Mouse (Mus musculus): ENCODE results near the gene Sod2. TPM values are rescaled to one million over a fixed set of nuclear protein-coding genes. Genes with fewer than 3 reads are reported as not detected.
"Not testable (repeated sequence)": the region's sequence is repeated elsewhere in the genome, so short reads cannot be mapped to it uniquely, and the experiment has no call there.

Sod2 gene
- total RNA-seq, 2 experiments from 2014 or later: 227 to 240 TPM

DNA sequence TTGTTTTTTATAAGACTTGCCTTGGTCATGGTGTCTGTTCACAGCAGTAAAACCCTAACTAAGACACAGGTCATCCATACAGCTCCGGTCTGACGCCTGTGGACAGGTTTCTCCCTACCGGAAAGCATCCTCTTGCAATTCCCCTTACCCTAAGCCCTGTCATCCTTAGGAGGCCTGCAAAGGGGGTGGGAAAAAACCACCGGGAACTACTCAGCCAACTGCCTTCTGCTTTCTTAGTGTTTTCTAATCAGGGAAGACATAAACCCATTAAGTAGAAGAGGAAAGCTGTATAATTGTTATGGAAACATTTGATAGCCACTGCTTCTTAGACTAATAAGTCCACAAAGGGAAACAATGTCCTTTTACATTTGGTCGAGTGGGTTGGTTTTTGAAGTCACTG is 338 bp downstream of the Sod2 start:
- intact Hi-C loops (cut with DNase I): no loop called here
- DNase-seq (ENCODE audit: extremely low spot score in 1 of 2, low spot score in 2 of 2): no peak

DNA sequence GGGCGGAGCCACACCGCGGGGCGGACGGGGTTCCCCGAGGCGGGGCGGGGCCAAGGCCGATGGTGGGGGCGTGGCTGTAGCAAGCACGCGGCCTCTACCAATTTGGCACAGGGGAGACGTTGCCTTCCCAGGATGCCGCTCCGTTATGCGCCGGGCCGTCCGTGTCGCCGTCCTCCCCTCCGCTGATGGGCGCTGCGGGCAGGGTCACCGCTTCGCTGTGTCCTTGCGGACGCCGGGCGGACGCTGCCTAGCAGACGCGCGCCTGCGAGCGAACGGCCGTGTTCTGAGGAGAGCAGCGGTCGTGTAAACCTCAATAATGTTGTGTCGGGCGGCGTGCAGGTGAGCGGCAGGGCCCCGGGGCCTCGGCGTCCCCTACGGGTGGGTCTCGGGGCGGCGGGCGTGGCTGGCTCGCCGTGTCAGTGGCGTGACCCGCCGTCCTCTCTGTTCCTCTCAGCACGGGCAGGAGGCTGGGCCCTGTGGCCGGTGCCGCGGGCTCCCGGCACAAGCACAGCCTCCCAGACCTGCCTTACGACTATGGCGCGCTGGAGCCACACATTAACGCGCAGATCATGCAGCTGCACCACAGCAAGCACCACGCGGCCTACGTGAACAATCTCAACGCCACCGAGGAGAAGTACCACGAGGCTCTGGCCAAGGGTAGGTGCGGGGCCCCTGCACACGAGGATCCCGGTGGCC is 1.2 kb downstream of the Sod2 start:
- peak; percentile 95 to 99 for DNase-seq (ENCODE audit: extremely low spot score in 1 of 2, low spot score in 2 of 2)
- intact Hi-C loops (cut with DNase I): no loop called here

DNA sequence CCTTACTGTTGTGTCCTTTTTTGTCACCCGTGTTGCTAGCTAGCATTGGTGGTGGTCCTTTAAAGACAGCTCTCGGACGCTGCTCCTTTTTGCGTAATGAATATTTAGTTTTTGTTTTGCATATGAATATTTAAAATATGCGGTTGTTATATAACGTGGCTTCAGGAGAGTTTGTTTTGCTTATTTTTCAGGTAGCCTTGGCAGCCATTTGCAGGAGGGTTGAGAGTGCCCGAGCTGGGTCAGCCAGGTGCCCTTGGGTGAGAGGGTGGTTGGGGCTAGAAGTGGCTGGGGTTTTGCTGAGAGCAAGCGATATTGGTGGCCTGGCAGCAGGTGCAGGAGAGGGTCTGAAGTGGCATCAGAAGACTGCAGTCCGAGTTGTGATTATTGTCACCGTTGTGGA is 1.9 kb downstream of the Sod2 start:
- no peak for DNase-seq (ENCODE audit: extremely low spot score in 1 of 2, low spot score in 2 of 2)
- intact Hi-C loops (cut with DNase I): no loop called here

DNA sequence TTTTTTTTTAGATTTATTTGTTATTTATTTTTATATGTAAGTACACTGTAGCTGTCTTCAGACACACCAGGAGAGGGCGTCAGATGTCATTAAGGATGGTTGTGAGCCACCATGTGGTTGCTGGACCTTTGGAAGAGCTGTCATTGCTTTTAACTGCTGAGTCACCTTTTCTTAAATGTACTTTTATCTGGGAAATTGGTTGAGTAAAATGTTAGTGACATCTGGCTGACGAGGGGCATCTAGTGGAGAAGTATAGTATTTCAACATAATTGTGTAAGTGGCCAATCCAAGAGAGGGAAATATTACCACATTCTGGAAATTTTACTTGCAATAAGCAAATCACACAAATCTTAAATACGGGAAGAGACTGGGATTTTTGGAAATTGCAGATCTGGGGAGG is 3.2 kb downstream of the Sod2 start:
- peak; percentile 34 to 49 for DNase-seq (ENCODE audit: extremely low spot score in 1 of 2, low spot score in 2 of 2)
- intact Hi-C loops (cut with DNase I): no loop called here

DNA sequence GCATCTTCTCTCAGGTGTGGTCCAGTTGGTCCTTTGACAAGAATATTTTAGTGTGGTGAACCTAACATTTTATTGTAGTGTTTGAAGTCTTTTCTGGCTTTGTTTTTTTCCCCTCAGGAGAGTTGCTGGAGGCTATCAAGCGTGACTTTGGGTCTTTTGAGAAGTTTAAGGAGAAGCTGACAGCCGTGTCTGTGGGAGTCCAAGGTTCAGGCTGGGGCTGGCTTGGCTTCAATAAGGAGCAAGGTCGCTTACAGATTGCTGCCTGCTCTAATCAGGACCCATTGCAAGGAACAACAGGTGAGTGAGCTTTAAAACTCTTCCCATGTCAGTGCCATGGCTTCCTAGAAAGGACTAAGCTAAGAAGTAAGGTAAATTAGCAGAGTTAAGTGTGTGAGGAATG is 6.7 kb downstream of the Sod2 start:
- intact Hi-C loops (cut with DNase I): no loop called here
- DNase-seq (ENCODE audit: extremely low spot score in 1 of 2, low spot score in 2 of 2): no peak

DNA sequence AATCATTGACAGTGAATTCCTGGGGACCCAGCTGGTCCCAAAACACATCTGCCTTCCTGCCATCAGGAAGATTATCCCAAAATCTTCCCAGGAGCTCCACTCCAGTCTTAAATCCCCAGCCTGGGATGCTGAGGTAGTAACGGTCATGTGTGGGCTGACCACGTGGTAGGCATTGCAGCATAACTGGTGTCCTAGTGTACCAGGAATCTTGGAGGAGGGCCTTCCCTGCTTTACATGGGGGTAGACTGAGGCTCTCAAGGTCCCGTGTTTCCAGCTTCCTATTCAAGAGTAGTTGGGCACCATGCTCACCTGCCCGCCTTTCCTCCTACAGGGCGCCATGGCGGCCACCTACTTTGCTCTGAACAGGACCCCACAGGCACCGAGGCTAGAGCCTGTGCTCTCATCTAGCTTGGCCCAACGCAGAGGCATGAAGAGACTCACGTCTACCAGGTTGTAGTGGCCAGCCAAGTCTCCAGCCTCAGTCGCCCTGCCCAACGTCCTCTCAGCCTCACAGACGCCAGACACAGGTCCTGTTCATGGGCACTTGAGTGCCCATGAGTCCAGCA is 30.1 kb downstream of the Sod2 start:
- DNase-seq (ENCODE audit: extremely low spot score in 1 of 2, low spot score in 2 of 2); intact Hi-C loops (cut with DNase I): not testable (repeated sequence)

DNA sequence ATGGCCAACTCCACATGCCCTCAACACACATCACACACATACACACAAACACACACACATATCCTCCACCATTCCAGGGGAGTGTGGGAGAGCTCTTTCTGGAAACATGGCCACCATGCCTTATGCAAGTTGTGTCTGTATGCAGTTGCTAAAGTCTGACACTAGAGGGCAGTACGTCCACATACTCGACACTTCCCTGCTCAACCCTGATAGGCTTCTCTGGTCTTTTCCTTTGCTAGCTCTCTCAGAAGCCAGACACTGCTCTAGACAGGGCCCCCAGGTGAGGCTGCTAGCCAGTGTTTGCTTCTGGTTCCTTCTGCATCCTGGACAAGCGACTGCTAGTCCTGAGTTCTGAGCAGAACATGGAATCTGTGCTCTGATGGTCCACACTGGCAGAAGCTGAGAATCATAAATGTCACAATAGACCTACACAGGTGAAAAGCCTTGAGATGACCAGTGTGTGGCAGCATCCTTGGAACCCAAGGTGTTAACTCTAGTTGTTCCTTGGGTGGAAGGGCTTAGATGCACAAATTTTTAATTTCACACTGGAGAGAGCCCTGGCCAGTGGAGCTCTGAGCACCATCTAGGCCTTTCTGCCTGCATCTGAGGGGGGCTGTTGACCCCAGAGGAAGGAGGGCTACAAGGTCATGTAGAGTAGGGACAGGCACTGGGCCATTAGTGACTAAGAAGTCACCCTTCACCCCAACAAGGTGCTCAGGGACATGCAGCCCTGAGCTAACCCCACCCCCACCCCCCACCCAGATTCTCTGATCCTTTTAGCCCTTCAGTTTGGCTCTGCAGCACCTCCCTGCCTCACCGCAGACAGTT is 37.4 kb downstream of the Sod2 start:
- intact Hi-C loops (cut with DNase I): not testable (repeated sequence)
- peak; percentile 53 to 63 for DNase-seq (ENCODE audit: extremely low spot score in 1 of 2, low spot score in 2 of 2)

DNA sequence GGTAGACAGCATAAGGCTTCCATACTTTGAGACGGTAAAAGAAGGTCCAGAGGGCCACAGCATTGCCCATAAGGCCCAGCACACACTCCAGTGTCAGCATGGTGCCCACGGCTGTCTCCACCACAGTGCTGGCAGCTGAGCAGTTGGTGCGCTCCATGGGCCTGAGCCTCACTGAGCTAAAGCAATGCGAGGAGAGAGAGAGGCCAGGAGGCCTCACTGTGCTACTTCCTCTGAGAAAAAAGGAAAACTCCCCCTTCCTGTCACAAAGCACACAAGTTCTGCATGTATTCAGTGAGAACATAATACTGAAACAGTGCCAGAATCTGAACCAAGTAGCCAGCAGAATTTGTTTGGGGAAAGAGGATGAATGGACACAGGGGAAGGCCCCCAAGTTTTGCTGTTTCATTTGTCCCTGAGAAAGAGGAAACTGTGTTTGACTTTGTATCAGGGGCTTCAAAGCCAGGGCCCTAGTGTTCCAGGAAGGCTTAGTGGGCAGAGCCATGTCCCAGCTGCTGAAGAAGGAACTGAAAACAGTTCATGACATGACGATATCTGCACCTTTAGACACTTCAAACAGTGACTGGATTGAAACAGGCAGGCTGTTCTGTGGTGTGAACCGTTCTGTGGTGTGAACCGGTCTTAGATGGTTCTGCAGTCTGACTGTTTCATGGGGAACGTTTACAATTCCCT is 45.6 kb downstream of the Sod2 start, which contains the start of gene Gpr31b:
Gene Gpr31b (minus strand): TSS at position 173 of the 690 bp plus-strand sequence.
- intact Hi-C loops (cut with DNase I): not testable (repeated sequence)

DNA sequence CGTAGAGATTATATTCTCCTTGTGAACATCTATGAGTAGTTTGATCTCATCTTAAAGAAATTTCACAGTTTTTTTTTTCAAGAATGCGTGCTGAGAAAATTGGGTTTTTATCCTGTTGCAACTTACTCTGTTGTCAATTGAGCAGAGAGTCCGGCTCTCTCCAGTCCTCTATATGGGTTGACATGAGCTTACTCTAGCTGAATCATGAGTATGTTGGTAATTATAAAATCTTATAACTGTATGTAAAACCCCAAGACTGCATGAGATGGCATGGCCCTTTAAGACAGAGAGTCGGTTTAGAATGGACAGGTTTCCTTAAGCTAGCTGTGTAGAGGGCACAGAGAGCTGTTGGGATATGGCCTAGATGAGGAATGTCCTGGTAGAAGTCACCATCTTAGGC is 54.2 kb downstream of the Sod2 start, which contains the start of gene Tcp10b:
Gene Tcp10b (plus strand): TSS at position 301 of the 400 bp plus-strand sequence.
- intact Hi-C loops (cut with DNase I); DNase-seq (ENCODE audit: extremely low spot score in 1 of 2, low spot score in 2 of 2): not testable (repeated sequence)

More for the DNA sequence above, 45.6 kb downstream of the Sod2 start, which contains the start of gene Gpr31b:
- DNase-seq (ENCODE audit: extremely low spot score in 1 of 2, low spot score in 2 of 2): not testable (repeated sequence)

DNA sequence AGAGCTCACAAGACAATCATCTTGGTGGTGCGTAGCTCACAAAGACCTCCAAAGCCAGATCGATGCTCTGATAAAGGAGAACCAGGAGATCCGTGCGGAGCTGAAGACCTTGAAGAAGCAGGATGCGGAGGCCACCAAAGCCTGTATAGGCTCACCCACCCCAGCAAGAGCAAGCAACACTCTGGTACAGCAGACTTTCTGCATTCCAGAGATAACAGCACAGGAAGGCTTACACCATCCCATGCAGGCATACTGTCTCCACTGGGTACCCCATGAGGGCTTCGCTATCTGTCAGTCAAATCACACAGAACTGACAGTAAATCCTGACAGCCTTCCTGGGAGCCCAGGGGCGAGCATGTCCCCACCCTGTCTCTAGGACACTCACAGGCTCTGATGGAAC is 56.2 kb downstream of the Sod2 start:
- intact Hi-C loops (cut with DNase I); DNase-seq (ENCODE audit: extremely low spot score in 1 of 2, low spot score in 2 of 2): not testable (repeated sequence)

DNA sequence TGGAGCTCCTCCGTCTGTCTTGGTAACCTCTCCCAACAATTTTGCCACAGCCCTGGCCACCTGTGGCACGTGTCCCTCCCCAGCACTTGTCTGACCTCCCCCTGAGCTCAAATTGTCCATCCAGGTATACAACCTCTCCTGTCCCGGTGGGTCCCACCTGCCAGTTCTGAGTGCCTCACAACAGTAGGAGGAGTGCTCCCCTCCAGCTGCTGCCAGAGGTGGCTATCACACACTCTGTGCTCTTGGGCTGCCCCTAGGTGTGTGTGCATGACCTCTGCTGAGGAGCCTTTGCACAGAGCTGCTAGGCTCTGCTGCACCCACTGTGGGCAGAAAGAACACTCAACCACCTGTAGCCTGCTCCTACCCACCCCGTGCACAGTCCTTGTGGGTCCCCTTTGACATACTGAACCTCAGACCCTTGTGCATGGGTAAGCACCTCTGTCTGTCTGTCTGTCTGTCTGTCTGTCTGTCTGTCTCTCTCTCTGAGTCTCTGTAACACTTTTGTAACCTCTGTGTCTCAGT is 61.3 kb downstream of the Sod2 start:
- intact Hi-C loops (cut with DNase I): not testable (repeated sequence)

DNA sequence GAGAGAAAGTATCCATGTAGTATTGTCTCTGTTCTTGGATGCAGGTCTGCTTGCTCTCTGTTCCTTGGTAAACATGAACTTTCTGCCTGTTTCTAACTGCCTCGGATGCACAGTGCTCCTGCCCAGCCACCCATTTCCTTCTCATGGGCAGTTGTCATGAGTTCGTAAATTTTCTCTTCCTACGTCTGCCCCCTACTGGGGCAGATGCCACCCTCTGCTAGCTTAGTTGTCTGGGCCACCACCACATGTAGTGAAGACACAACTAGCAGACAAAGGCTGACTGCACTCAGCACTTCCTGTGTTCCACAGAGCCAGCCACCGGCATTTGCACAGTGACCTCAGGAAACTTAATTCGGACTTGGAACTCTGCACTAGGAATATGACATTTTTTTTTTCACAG is 62.6 kb downstream of the Sod2 start:
- DNase-seq (ENCODE audit: extremely low spot score in 1 of 2, low spot score in 2 of 2); intact Hi-C loops (cut with DNase I): not testable (repeated sequence)

More for the DNA sequence above, 61.3 kb downstream of the Sod2 start:
- DNase-seq (ENCODE audit: extremely low spot score in 1 of 2, low spot score in 2 of 2): not testable (repeated sequence)

Other genes starting within 250 kb of the Sod2 start
- gene Igf2r, start 237.2 kb upstream of the Sod2 start, total RNA-seq (2021): 10 to 100 TPM; 24.9 to 25.6 TPM
- 10 to 100 TPM; 14.6 to 16.6 TPM for gene Mas1, start 138.7 kb upstream of the Sod2 start, total RNA-seq (2021)
- gene Mrgprh, start 130.8 kb upstream of the Sod2 start, total RNA-seq (2021): under 1 TPM in 1 of 2 experiments, not detected in 1; 0.28 TPM
- 1 to 10 TPM; 2.0 to 2.3 TPM for gene Pnldc1, start 96.6 kb upstream of the Sod2 start, total RNA-seq (2021)
- gene Tcp1, start 91.1 kb upstream of the Sod2 start, total RNA-seq (2021): 100 to 1,000 TPM; 230 to 239 TPM
- gene Mrpl18, start 90.5 kb upstream of the Sod2 start, total RNA-seq (2021): 10 to 100 TPM; 48.1 to 54.4 TPM
- 1 to 10 TPM; 2.0 to 3.5 TPM for gene Acat3, start 66.2 kb upstream of the Sod2 start, total RNA-seq (2021)
- 100 to 1,000 TPM; 112 to 115 TPM for gene Acat2, start 46.1 kb upstream of the Sod2 start, total RNA-seq (2021)
- 10 to 100 TPM; 63.3 to 65.8 TPM for gene Wtap, start 12.7 kb upstream of the Sod2 start, total RNA-seq (2021)
- under 1 TPM in 1 of 2 experiments, not detected in 1; 0.34 TPM for gene Gpr31b, start 45.5 kb downstream of the Sod2 start, total RNA-seq (2021)
- gene Tcp10b, start 54.3 kb downstream of the Sod2 start, total RNA-seq (2021): under 1 TPM; 0.28 to 0.71 TPM
- under 1 TPM in 1 of 2 experiments, not detected in 1; 0.32 TPM for gene Unc93a, start 125.0 kb downstream of the Sod2 start, total RNA-seq (2021)
- not detected for gene Smok2a, start 214.3 kb downstream of the Sod2 start, total RNA-seq (2021)
- not detected for gene Smok2b, start 223.4 kb downstream of the Sod2 start, total RNA-seq (2021)